Mouse (Mus musculus): ENCODE measurements around the gene Foxd2.

DNA sequence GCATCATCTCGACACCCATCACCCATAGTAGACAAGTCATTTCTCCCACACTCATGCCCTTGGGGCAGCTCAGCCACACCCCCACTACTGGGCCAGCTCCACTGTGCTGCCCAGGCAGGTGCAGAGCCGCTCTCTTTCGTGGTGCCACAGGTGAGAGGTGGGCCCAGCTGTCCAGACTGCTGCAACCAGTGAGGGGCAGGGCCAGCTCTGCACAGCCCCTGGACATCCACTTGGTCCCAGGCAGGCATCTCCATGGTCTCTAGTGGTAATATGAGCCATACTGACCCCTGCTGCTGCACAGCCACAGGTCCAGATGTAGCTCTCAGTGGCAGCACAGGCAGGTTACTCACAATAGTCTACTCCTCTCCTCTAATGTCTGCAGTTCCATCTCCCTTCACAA, 44.5 kb upstream of the Foxd2 start:
- TF ChIP-seq CTCF (IDR thresholded peaks at IDR 0.05; ENCODE audit: extremely low read depth, insufficient read depth, insufficient read length, insufficient replicate concordance) (no peak), POLR2A (IDR thresholded peaks at IDR 0.05; ENCODE audit: low read depth, low read length) (no peak)

All from spleen, adult 2 months (tissue).